Mouse (Mus musculus) heart, adult 9 months (tissue): ENCODE measurements at regions not wholly inside any gene's neighbourhood (a gene's known extent, or its start where the extent isn't known, plus 50 kb on each side); places are given as distances from the start of the nearest gene placed in this dataset.

Experiments used
- DNase-seq, 2 experiments: peaks; one replicate each; pipeline ENCODE4 v3.0.0; 2022; ENCODE audit warnings: low spot score in 2 of 2

- DNase-seq: no peak
Measured at GRCm38 (mm10) chr6:100046186-100046990, 240.9 kb downstream of the Rybp start.

- DNase-seq: no peak
Measured at GRCm38 (mm10) chr6:100045109-100045508, 242.2 kb downstream of the Rybp start.

- DNase-seq: no peak
Measured at GRCm38 (mm10) chr6:100041161-100041560, 246.1 kb downstream of the Rybp start.

DNA sequence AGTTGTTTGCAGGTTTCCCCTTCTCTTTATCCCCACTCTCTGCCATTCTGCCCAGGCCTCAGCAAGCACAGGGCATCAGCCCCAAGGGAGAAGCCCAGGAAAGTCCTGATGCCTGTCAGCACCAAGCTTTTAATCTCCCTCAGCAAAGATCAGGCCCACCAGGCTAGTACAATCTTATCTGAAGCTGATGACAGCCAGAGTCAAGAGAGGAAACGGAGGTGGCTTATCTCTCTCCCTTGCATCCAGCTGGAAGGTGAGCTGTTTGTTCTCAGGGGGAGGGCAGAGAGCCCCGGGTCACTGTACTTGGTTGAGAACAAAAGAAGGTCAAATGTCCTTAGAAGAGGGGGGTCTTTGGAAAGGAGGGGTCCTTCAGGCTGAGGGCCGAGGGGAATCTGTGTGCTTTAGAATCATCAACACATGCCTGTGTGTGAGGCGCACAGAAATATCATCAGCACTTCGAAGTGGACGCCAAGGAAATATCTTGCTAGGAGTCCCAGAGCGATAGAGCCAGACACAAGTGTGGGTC, 246.8 kb downstream of the Rybp start:
- DNase-seq: no peak

GRCm38 (mm10) chr6:100032701-100033100, 254.6 kb downstream of the Rybp start:
- no peak for DNase-seq

DNA sequence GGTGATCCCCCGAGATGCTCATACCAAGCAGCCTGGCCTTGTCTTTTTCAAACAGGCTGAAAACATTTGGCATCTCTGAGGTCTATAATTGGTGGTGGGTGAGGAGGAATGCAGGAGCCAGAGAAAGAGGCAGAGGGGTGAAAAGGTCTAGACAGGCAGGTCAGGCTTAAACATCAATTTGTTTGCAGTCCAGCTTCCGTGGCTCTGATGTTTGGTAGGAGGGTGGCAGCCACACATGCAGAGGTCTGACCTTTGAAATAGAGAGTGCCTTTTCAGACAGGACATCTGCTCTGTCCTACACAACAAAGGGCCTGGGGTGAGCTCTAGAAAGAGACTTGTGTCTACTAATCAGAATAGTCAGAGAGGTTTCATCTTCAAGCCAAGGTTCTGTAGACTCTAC, 256.8 kb downstream of the Rybp start:
- DNase-seq: no peak

DNA sequence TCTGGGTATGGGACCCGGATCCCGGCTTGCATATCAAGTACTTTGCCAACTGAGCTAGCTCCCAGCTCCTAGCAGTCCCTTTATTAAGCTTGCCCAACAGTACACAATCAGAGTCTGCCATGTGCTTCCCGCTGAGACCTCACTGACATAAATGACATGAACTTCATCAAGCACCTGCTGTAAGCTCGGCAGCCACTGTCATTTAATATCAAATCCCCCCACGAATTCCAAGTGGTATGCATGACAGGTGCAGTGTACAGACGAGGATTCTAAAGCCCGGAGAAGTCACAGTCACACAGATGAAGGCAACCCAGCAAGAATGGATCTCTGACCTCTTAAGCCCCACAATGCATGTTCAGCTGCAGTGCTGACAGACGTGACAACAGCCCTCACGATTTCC, 257.3 kb downstream of the Rybp start:
- DNase-seq: no peak

DNA sequence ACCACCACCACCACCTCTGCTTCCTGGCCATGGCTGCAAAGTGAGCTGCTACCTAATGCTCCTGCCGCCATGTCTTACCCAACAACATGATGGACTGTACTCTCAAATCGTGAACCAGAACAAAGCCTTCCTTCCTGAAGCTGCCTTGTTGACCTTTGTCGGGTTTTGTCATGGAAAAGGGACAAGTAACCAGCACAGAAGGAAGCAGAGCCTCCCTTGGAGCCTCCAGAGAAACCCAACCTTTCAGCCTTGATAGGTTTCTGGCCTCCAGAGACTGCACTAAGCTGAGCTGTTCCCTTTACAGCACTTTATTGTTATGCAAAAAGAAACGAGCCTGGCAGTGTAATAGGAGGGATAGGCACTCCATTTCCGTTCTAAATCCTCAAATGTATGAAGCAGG, 259.8 kb downstream of the Rybp start:
- DNase-seq: no peak

DNA sequence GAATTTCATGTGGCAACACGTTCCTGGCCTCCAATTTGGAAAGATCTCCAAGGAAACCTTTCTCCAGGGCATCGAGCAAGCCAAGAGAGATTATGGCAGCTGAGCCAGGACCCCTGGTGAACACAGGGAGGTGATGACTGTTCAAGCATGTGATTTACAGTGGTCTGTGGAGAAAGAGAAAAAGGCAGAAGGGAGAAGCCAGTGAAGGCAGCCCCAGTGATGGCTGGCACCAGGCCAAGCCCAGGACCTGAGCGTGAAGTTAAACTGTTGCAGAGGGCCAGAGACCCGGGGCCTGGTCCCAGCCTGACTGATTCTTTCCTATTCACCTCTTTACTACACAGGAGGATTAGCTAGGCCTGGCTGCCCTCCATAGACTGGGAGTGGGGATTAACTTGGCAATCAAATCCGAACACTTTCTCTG, 261.7 kb downstream of the Rybp start:
- no peak for DNase-seq

DNA sequence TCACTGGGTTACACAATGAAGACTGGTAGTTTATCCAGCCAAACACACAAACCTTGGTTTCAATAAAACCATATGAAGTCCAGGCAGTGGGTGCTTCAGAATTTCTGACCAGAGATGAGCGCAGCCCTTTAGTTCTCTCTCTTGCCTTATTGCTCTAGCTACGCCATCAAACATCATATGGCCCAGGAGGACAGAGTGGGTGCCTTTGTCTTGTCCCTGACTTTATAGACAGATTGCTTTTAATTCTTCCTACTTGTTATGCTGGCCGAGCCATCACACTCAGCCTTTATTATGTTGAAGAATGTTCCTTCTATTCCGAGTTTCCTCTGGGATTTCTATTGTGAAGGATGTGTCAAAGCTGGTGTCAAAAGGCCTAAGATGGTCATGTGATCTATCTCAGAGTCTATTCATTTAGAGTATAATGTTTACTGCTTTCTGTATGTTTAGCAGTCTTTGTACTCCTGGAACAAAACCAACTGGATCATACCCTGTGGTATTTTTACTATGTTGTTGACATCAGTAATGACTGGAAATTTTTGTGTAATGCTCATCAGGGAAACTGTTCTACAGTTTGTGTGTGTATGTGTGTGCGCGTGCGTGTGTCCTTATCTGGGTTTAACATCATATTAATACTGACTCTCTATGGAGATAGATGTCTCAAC, 263.7 kb downstream of the Rybp start:
- DNase-seq: no peak

GRCm38 (mm10) chr6:100019016-100019415, 268.3 kb downstream of the Rybp start:
- no peak for DNase-seq

GRCm38 (mm10) chr6:100013949-100014348, 273.3 kb downstream of the Rybp start:
- peak in 1 of 2 experiments; percentile 25 for DNase-seq

- peak; percentile 83 to 88 for DNase-seq
Measured at GRCm38 (mm10) chr6:100011520-100012062, 275.7 kb downstream of the Rybp start.

DNA sequence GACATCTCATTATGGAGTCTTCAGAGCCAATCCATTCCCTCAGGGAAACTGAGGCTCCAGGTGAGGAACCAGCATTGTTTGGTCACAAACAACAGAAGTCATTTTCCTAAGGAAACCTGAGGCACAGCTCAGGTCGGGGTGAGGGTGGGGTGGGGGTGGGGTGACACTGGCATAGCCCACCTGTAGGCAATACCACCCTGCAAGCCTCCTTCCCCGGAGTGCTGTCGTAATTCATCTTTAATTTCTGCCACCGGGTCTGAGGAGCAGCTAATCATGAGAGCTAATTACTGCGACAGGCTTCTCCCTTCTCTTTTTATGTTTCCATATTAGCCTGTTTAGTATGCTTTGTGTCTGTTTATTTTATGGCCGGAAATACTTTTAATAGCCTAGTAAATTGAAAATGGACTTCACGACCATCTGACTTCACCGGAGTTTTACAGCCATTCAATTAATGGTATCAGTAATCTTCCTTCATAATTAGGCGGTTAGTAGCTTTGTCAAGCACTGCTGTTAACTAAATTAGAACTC, 276.3 kb downstream of the Rybp start:
- DNase-seq: no peak

- no peak for DNase-seq
Measured at GRCm38 (mm10) chr6:99999711-100000365, 273.6 kb upstream of the Prok2 start.

DNA sequence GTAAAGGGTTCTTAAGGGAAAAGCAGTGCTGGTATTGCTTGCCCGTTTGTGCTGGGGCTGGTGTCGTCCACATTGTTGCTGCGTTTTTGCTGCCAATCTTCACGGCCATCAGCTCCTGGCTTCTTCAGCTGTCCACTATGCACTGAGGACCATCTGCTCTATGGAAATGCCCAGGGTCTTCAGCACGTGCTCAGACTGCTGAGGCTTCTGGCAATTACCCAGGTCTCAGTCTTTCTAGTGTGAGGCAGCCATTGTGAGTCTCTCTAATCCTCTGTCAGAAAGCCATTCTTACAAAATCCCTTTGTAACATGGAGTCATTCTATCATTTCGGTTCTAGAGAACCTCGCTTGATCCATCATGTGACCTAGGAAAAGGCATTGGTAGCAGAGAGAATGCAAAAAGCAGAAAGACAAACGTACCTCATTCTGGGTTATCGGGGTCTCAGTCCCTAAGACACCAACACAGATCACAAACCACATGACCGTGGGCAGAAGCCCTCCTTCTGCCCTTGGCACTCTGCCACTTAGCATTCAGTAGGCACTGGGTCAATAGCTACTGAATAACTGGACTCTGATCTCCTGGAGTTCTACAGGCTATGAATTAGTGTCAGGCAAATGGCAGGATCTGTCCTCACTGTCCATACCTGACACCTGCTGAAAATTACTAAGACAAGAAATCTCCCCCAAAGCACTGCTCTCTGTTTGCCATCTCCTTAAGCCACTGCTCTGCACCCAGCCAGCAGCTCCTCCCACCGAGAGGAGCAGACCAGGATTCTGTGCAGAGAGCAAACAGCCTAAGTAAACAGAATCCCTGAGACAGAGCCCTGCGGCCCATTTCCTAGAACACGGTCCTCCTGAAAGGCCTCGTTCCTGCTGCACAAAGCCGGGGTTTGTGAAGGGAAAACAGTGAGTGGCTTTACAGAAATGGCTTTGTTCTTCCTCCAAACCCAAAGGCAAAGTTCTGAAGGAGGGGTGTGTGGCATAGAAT, 270.1 kb upstream of the Prok2 start:
- no peak for DNase-seq

GRCm38 (mm10) chr6:99994026-99994425, 267.8 kb upstream of the Prok2 start:
- DNase-seq: no peak

DNA sequence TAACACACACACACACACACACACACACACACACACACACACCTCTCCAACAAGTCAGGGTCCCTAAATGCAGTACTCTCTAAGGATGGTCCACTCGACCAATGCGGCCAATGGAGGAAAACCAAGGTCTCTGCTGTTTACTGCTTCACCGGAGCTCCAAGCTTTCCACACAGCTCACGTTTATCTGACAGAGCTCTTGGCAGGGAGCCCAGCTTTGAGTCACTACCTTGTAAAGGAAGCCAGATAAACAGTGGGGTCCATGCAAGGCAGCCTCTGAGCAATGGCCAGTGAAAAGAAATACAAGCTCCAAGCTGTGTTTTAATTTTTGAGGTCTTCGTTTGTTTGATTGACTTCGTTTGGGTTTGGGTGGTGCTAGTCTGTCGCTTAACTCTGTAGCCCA, 264.9 kb upstream of the Prok2 start:
- DNase-seq: peak; percentile 44 to 62

DNA sequence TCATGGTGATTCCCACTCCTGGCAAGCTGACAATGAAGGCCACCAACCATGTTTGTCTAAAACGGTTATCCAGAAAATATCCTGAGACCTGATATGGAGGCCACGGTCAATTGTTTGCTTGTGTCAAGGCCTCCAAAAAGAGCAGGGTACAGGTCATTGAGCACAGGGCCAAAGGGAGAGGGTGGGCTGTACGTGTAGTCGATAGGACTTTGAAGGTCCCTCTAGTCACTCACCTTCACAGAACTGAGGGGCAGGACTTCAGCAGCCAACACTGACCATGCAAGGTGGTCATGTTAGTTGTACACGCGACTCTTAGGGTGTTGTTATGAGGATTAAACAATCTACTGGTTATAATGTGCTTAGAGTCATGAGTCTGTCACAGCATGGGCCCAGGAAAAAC, 264.4 kb upstream of the Prok2 start:
- DNase-seq: no peak

- DNase-seq: no peak
Measured at GRCm38 (mm10) chr6:99986449-99986848, 260.3 kb upstream of the Prok2 start.

DNA sequence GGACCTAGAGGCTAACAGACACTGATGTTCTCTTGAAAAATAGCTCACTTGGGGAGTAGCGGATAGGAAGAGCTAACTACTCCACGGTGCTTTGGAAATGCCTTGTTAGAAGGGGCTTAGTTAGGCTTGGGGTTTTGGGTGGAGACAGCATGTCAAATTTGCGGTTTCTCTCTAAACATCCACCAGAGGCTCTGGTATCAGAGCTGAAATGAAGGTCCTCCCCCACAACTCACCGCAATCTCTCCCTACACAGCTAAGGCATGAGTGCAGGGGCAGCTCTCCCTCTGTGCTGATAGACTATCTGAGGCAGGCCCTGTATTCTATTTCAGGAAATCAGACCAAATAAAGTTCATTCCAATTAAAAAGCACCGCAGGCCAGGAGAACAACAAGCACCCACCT, 259.1 kb upstream of the Prok2 start:
- no peak for DNase-seq
